Mouse (Mus musculus): ENCODE data around the gene Caskin1.

DNA sequence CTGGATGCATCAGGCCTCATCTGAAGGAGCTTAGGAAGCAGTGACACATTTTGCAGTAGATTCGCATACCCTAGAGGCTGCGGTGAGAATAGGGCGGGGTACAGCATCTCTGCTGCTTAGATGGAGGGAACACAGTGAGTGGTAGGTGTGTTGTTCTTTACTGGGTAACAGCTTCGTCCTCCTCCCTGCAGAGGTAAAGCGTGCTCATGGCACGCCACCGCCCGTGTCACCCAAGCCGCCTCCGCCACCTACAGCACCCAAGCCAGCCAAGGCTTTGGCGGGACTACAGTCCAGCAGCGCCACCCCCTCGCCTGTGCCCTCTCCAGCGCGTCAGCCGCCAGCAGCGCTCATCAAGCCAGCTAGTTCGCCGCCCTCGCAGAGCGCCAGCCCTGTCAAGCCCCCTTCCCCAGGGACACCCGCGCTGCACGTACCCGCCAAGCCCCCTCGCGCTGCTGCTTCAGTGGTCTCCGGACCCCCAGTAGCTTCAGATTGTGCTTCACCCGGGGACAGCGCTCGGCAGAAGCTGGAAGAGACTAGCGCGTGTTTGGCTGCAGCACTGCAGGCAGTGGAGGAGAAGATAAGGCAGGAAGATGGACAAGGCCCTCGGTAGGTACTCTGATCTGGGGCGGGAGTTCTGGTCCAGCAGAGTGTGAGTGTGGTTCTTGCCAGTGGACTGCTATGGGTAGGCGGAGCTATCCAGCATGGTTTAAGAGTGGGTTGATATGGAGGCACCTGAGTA is 18.1 kb downstream of the Caskin1 start:
- TF ChIP-seq POLR2A (IDR thresholded peaks at IDR 0.05; ENCODE audit: borderline replicate concordance, control insufficient read depth, low read depth, low read length): no peak
- TF ChIP-seq CTCF (IDR thresholded peaks at IDR 0.05; ENCODE audit: control insufficient read depth, insufficient read depth, low read length): no peak
